Mouse (Mus musculus) layer of hippocampus, adult 8-10 months (tissue): ENCODE results near the gene Otop2. TPM values are rescaled to one million over a fixed set of nuclear protein-coding genes. Genes with fewer than 3 reads are reported as not detected.

Experiments
- DNase-seq, 2 experiments: peaks; one replicate each; pipeline ENCODE4 v3.0.0; 2022; ENCODE audit warnings: low spot score in 2 of 2
- total RNA-seq, 4 experiments: library from RNA; stranded (reverse); gene quantifications; 2 replicates each; pipeline ENCODE4 v1.2.4; 2022

Otop2 gene
- total RNA-seq, 4 experiments from 2014 or later = 0.30 to 0.55 (median 0.40) TPM

DNA sequence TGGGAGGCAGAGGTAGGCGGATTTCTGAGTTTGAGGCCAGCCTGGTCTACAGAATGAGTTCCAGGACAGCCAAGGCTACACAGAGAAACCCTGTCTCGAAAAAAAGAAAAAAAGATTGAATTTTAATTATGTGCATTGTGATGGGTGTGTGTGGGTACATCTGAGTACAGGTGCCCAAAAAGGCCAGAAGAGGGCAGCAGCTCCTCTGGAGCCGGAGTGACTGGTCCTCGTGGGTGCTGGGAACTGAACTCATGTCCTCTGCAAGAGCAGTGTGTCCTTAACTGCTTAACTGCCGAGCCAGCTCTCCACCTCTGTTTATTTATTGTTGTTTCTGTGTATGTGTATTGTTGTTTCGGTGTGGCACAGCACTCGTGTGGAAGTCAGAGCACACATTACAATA lies 70.9 kb downstream of the Otop2 start:
- no peak for DNase-seq

DNA sequence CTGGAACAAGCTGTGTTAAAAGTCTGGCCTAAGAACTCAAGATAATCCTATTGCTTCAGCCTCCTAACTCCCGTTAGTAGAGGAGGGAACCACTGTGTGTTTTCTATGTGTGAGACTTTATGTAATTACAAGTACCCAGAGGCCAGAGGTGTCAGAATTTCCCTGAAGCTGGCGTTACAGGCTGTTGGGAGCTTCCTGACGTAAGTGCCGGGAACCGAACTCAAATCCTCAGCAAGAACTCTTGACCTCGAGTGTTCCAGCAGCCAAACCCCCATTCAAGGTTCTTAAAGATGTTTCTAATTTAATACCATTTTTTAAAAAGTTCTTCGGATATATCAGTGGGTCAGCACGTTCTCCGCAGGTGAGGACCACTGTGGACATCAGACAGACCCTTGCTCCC lies 74.3 kb downstream of the Otop2 start:
- DNase-seq = no peak

Other genes with a start within 250 kb of the Otop2 start
- gene Cd300e, start 245.0 kb upstream of the Otop2 start, total RNA-seq = under 1 TPM in 3 of 4 experiments, not detected in 1; 0.14 to 0.20 (median 0.18) TPM
- 1 to 10 TPM; 2.8 to 4.0 (median 3.9) TPM for gene Rab37, start 215.7 kb upstream of the Otop2 start, total RNA-seq
- 1 to 10 TPM in 3 of 4 experiments, under 1 TPM in 1; 0.62 to 4.3 (median 1.7) TPM for gene Cd300lf, start 173.2 kb upstream of the Otop2 start, total RNA-seq
- gene Slc9a3r1, start 143.8 kb upstream of the Otop2 start, total RNA-seq = 10 to 100 TPM; 68.3 to 84.2 (median 77.1) TPM
- 10 to 100 TPM; 12.5 to 19.8 (median 16.1) TPM for gene Tmem104, start 119.7 kb upstream of the Otop2 start, total RNA-seq
- gene Nat9, start 119.3 kb upstream of the Otop2 start, total RNA-seq = 10 to 100 TPM; 20.4 to 25.2 (median 22.5) TPM
- 10 to 100 TPM; 42.3 to 48.8 (median 44.6) TPM for gene Grin2c, start 39.9 kb upstream of the Otop2 start, total RNA-seq
- gene Fdxr, start 30.1 kb upstream of the Otop2 start, total RNA-seq = 10 to 100 TPM; 22.8 to 25.5 (median 24.6) TPM
- gene Fads6, start 9.5 kb upstream of the Otop2 start, total RNA-seq = 10 to 100 TPM; 16.7 to 18.5 (median 17.1) TPM
- under 1 TPM; 0.36 to 0.95 (median 0.59) TPM for gene Ush1g, start 14.9 kb downstream of the Otop2 start, total RNA-seq
- under 1 TPM in 2 of 4 experiments, not detected in 2; 0.14 to 0.27 TPM for gene Otop3, start 27.6 kb downstream of the Otop2 start, total RNA-seq
- 100 to 1,000 TPM; 104 to 119 (median 117) TPM for gene Hid1, start 60.6 kb downstream of the Otop2 start, total RNA-seq
- 10 to 100 TPM; 25.7 to 29.6 (median 25.9) TPM for gene Cdr2l, start 74.8 kb downstream of the Otop2 start, total RNA-seq
- 100 to 1,000 TPM; 100 to 115 (median 105) TPM for gene Mrpl58, start 96.6 kb downstream of the Otop2 start, total RNA-seq
- gene Atp5h, start 112.8 kb downstream of the Otop2 start, total RNA-seq = 100 to 1,000 TPM; 450 to 501 (median 483) TPM
- gene Kctd2, start 113.0 kb downstream of the Otop2 start, total RNA-seq = 10 to 100 TPM; 67.4 to 74.9 (median 71.2) TPM
- not detected for gene Trim80, start 133.4 kb downstream of the Otop2 start, total RNA-seq
- under 1 TPM in 1 of 4 experiments, not detected in 3; 0.21 TPM for gene Slc16a5, start 155.3 kb downstream of the Otop2 start, total RNA-seq
- gene Armc7, start 168.5 kb downstream of the Otop2 start, total RNA-seq = 10 to 100 TPM in 3 of 4 experiments, 1 to 10 TPM in 1; 10.0 to 16.7 (median 13.0) TPM
- gene Nt5c, start 184.7 kb downstream of the Otop2 start, total RNA-seq = 10 to 100 TPM; 58.8 to 68.5 (median 66.3) TPM
- gene Jpt1, start 207.2 kb downstream of the Otop2 start, total RNA-seq = 100 to 1,000 TPM; 109 to 139 (median 124) TPM
- 100 to 1,000 TPM; 285 to 340 (median 310) TPM for gene Sumo2, start 229.1 kb downstream of the Otop2 start, total RNA-seq